Comparison of ENCODE assay signal across 8 mouse cellular contexts in genomic region chr1:39253771-39254170, GRCm38 (mm10).
A peak's percentile ranks its signal among the peaks of the same experiment; 100 is the strongest.
DNase-seq lines count a peak whose midpoint lies in the region; ATAC-seq and TF ChIP-seq lines count a peak whose summit lies in the region.

No protein-coding gene starts in this region.

- peaks cover 2% of the 10 kb centered on the region; the same call in 1 of the 2 replicates for H3K9me3 ChIP-seq in hindbrain, postnatal 0 days (ENCODE audit: low read length)
- no peaks in the 10 kb centered on the region for H3K9me3 ChIP-seq in hindbrain, embryonic 16.5 days (ENCODE audit: control insufficient read depth, low read length)
- H3K9me3 ChIP-seq in ES-E14 (ENCODE audit: control insufficient read depth, insufficient read depth, low read depth, low read length), result no peaks in the 10 kb centered on the region

- H3K27ac ChIP-seq in hindbrain, postnatal 0 days, result no peak overlapping the region
- no peak overlapping the region for H3K27ac ChIP-seq in hindbrain, embryonic 16.5 days (ENCODE audit: low read depth, low read length)
- H3K27ac ChIP-seq in ES-E14 (ENCODE audit: insufficient read depth, low read depth, low read length, poor library complexity, severe bottlenecking), result no peak overlapping the region
- no peak overlapping the region for H3K27ac ChIP-seq in cerebellum, adult 2 months (ENCODE audit: insufficient read depth, low read length)

- H3K4me3 ChIP-seq in hindbrain, postnatal 0 days (ENCODE audit: low read length), result no peak overlapping the region
- H3K4me3 ChIP-seq in hindbrain, embryonic 16.5 days (ENCODE audit: low read length), result no peak overlapping the region
- peak overlapping the region; percentile 18 to 44; a peak in 2 of 4 replicates for H3K4me3 ChIP-seq in ES-E14 (ENCODE audit: insufficient read depth in 1 of 2, low read depth in 1 of 2, low read length in 2 of 2, poor library complexity in 1 of 2, severe bottlenecking in 1 of 2)
- no peak overlapping the region for H3K4me3 ChIP-seq in cerebellum, adult 2 months (replicated peaks; ENCODE audit: insufficient read depth, low read depth, low read length)

- no peaks in the 10 kb centered on the region for H3K36me3 ChIP-seq in hindbrain, postnatal 0 days (ENCODE audit: insufficient read depth, low read length)
- H3K36me3 ChIP-seq in hindbrain, embryonic 16.5 days (ENCODE audit: control insufficient read depth, insufficient read depth, low read length), result no peaks in the 10 kb centered on the region
- no peaks in the 10 kb centered on the region for H3K36me3 ChIP-seq in ES-E14 (ENCODE audit: control insufficient read depth, insufficient read depth, low read length, poor library complexity, severe bottlenecking)

- ATAC-seq in hindbrain, postnatal 0 days, result no peak
- ATAC-seq in hindbrain, embryonic 16.5 days, result no peak; the same call in 1 of the 2 replicates

- TF ChIP-seq POLR2A in cerebellum, adult 2 months (IDR thresholded peaks at IDR 0.05; ENCODE audit: borderline replicate concordance, insufficient read depth, low read length), result no peak

- WGBS in hindbrain, postnatal 0 days, result 76% methylated on average over 4 of the region's 4 CpGs
- 90% methylated on average over 4 of the region's 4 CpGs for WGBS in hindbrain, embryonic 16.5 days
- 37% methylated on average over 4 of the region's 4 CpGs for WGBS in cerebellum, adult 2 months

- 0 out of 2 replicates have a peak, but pooled peaks cover 4% of the 10 kb centered on the region for H3K4me1 ChIP-seq in hindbrain, postnatal 0 days (ENCODE audit: insufficient read depth, low read length)
- peaks cover 5% of the 10 kb centered on the region for H3K4me1 ChIP-seq in hindbrain, embryonic 16.5 days (ENCODE audit: control insufficient read depth, insufficient read depth, low read depth, low read length)
- H3K4me1 ChIP-seq in ES-E14 (ENCODE audit: control insufficient read depth in 2 of 2, insufficient read depth in 2 of 2, low read length in 2 of 2, poor library complexity in 1 of 2), result no peaks in the 10 kb centered on the region
- H3K4me1 ChIP-seq in cerebellum, adult 2 months (ENCODE audit: control insufficient read depth, insufficient read depth, low read length), result no peaks in the 10 kb centered on the region

- DNase-seq in hindbrain, postnatal 0 days (ENCODE audit: low spot score), result no peak
- DNase-seq in ES-E14 (ENCODE audit: low read depth, low spot score), result no peak
- peak; percentile 38 to 46 for DNase-seq in cerebellum, adult 2 months
- peak; percentile 54 to 63 for DNase-seq in kidney, postnatal 4 days
- DNase-seq in thymus, postnatal 14 days, result peak; percentile 52
- DNase-seq in right cerebral cortex, postnatal 14 days, result no peak
- DNase-seq in c-Kit-positive CD71-positive TER-119-positive erythroid progenitor cells, embryonic 14.5 days (ENCODE audit: low spot score), result no peak

- in situ Hi-C loops in ES-E14 (cut with MboI; ENCODE audit: low sequenced_read_pairs in 2 of 2, unreplicated experiment in 2 of 2), result no loop called here

- TF ChIP-seq CTCF in hindbrain, postnatal 0 days (IDR thresholded peaks at IDR 0.05; ENCODE audit: low read depth), result peak; percentile 52
- TF ChIP-seq CTCF in cerebellum, adult 2 months (IDR thresholded peaks at IDR 0.05; ENCODE audit: borderline replicate concordance, insufficient read depth, low read depth, low read length), result peak; percentile 59

- no peaks in the 10 kb centered on the region for H3K27me3 ChIP-seq in hindbrain, postnatal 0 days (ENCODE audit: insufficient read depth, low read length)
- no peaks in the 10 kb centered on the region for H3K27me3 ChIP-seq in hindbrain, embryonic 16.5 days (replicated peaks; ENCODE audit: control insufficient read depth, insufficient read depth, low read length)
- no peaks in the 10 kb centered on the region for H3K27me3 ChIP-seq in cerebellum, adult 2 months (ENCODE audit: control insufficient read depth, insufficient read depth, low read length)

- H3K9ac ChIP-seq in hindbrain, postnatal 0 days (replicated peaks; ENCODE audit: low read length), result no peak overlapping the region
- H3K9ac ChIP-seq in hindbrain, embryonic 16.5 days (ENCODE audit: low read depth, low read length), result no peak overlapping the region
- H3K9ac ChIP-seq in ES-E14 (ENCODE audit: insufficient read depth, low read depth, low read length, poor library complexity, severe bottlenecking), result no peak overlapping the region

- no peak overlapping the region for H3K4me2 ChIP-seq in hindbrain, postnatal 0 days (ENCODE audit: low read depth, low read length)
- no peak overlapping the region for H3K4me2 ChIP-seq in hindbrain, embryonic 16.5 days (ENCODE audit: low read length)

TF ChIP-seq in ES-E14, 5 proteins besides CTCF, POLR2A, EP300 and RAD21:
- no peak for TF ChIP-seq ZC3H11A (IDR thresholded peaks at IDR 0.05; ENCODE audit: borderline replicate concordance, low read depth, low read length)
- TF ChIP-seq CHD2 (IDR thresholded peaks at IDR 0.05; ENCODE audit: low read depth, low read length), result no peak

Comparison
In these comparisons a context has a peak if more than half of its experiments do, and no peak if none do; other contexts are left out.
1. DNase-seq: peak in cerebellum, adult 2 months (2 of 2), kidney, postnatal 4 days (2 of 2) and thymus, postnatal 14 days (single experiment); none in hindbrain, postnatal 0 days (single experiment), ES-E14 (single experiment), right cerebral cortex, postnatal 14 days (single experiment) and c-Kit-positive CD71-positive TER-119-positive erythroid progenitor cells, embryonic 14.5 days (single experiment).
2. H3K4me3 ChIP-seq: peak in ES-E14 (2 of 2); none in hindbrain, postnatal 0 days (single experiment), hindbrain, embryonic 16.5 days (single experiment) and cerebellum, adult 2 months (single experiment).